Mouse (Mus musculus) frontal cortex, postnatal 25 days (tissue): ENCODE data around the gene BC024978.

Experiments
- DNase-seq, 2 experiments: peaks; one replicate each; pipeline ENCODE4 v3.0.0; 2022; ENCODE audit warnings: low spot score in 2 of 2

BC024978 gene

GRCm38 (mm10) chr7:27259271-27259721 lies 63.7 kb downstream of the BC024978 start:
- no peak for DNase-seq

- DNase-seq, result no peak
Observed at GRCm38 (mm10) chr7:27259771-27260170, 64.2 kb downstream of the BC024978 start.
